Mouse (Mus musculus) B cell, adult 2 months (primary cell): Measurements from ENCODE around the gene Cdk5rap3.

Source experiments
- DNase-seq, 2 experiments: peaks; one replicate each; pipeline ENCODE4 v3.0.0; 2022

The Cdk5rap3 gene

GRCm38 (mm10) chr11:96916044-96916884 is at the start of gene Cdk5rap3:
Gene Cdk5rap3, minus strand, starts transcription at chr11:96916496.
- peak; percentile 100 for DNase-seq

DNA sequence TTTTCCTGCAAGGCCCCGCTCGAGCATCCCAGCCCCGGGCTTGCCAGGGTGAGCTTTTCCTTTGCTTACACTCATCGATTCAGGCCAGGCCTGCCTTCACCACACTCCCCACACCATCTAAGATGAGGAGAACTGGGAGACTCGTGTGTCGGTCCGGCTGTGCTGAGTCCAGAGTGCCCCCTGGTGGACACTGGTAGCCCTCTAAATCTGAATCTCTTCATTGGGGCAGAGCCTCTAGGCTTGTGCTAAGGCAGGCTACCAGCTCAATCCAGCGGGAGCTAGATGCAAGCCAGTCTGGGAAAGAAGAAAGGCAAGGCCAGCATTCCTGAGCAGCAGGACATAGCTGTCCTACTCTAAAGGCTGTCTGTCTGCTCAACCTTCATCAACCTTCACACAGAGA is 47.3 kb upstream of the Cdk5rap3 start:
- DNase-seq, result peak; percentile 86 to 89

DNA sequence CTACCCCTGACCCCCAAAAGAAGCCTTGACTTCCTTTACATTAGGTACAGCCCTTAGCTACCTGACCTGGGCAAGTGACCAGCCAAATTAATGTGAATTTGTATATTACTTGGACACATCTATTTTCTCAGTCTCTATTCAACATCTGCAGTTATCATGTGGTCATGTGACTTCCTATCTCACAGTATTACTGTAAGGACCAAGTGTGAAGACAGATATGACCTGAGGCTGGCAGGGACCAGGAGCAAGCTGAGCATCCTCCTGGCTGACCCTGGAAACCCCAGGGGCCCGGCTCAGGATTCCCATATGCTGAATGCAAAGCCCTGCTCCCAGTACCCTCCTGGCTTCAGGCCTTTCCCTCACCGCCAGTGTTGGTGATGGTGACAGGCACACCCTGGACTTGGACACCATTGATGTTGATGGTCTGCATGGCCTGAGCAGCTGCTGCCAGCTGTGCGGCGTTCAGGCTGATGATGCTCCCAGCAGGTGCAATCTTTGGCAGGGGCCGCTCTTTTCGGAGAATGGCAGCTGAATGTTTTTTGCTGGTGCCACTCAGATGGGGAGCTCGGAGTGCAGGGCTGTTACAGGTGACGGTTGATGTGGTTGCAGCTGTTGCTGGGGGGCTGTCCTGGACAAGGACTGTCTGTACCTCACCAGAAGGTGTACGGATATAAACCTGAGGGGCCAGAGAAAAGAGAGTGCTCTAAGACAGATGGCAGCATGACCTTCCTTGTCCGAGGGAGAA is 40.9 kb upstream of the Cdk5rap3 start:
- no peak for DNase-seq

DNA sequence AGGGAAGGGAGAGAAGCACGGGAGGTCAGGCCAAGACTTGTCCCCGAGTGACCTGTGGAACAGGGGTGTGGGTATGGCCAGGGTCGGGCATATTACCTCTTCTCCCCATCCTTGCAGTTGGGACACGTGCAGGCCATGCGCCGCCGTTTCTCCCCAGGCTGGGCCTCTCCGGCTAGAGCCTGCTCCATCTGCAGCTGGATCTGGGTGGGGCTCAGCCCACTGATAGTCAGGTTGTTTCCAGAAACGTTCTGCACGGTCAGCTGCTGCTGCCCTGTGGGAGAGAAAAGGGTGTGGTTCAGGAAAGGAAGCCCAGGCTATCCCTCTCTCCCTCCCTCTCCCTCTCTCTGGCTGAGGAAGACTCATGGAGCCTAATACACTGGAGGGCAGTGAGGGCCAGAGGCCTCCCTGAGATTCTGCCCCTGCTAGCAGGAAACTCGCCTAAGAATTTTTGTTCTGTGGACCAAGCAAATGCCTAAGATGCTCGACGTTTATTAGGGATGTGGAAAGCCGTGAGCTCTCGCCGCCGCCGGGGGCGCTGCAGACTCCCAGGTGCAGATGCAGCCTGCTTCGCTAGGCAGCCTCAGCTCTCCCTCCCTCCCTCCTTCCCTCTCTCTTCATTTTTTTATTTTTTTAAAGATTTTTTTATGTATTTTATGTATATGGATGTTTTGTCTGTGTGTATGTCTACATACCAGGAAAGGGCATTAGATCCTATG is 39.9 kb upstream of the Cdk5rap3 start:
- DNase-seq, result no peak

GRCm38 (mm10) chr11:96955094-96955493 is 38.8 kb upstream of the Cdk5rap3 start:
- no peak for DNase-seq

DNA sequence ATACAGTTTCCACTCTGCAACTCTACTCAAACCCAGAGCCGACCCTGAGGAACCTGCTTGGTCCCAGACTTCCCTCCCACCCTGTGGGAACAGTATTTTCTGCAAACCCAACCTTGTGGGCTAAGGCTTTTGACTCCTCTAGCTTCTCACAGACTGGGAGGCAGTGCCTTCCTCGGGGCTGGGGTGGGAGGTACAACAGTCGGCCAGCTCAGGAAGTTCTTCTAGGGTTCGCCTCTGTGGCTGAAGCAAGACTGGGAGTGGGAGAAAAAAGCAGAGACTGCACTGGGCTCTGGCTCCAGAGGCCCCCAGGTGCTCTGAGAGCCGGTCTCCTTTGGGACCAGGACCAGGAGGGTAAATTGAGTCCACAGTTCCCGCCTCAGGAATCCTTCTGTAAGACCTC is 36.6 kb upstream of the Cdk5rap3 start:
- DNase-seq, result no peak

DNA sequence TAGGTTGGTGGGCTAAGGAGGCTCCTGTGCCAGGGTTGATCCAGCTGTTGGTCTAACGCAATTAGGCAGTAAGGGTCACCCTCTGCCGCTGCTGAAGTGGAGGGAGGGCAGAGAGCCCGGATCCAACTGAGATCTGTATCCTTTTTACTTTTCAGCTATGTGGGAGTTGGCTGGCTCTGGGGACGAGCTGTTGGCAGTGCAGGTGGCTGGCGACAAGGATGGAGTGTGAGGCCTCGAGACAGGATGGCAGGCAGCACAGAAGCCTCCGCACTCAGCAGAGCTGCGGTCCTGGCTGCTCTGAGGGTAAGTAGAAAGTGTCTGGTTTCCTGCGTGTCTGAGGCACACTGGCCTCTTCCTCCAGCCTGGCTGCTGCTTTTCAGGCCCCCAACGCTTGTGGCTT is 36.1 kb upstream of the Cdk5rap3 start:
- DNase-seq, result no peak

GRCm38 (mm10) chr11:96950767-96951166 is 34.5 kb upstream of the Cdk5rap3 start:
- peak; percentile 43 to 44 for DNase-seq

DNA sequence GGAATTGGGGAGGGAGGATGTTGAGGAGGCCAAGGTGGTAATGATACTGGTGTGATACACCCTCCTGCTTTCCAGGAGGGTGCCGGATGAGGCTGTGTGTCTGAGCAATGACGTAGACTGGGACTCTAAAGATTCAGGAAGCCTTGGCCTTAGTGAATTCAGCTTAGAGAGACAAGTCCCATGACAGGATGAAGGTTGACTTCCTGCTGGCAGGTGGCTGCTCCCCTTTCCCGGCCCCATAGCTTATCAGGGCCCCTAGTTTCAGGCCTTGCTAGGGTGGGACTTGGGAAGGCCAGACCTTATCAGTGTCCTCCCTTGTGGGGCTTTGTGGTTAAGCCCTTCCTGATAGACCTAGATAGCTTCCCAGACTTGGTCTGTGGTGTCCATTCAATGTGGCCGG is 31.6 kb upstream of the Cdk5rap3 start:
- no peak for DNase-seq

DNA sequence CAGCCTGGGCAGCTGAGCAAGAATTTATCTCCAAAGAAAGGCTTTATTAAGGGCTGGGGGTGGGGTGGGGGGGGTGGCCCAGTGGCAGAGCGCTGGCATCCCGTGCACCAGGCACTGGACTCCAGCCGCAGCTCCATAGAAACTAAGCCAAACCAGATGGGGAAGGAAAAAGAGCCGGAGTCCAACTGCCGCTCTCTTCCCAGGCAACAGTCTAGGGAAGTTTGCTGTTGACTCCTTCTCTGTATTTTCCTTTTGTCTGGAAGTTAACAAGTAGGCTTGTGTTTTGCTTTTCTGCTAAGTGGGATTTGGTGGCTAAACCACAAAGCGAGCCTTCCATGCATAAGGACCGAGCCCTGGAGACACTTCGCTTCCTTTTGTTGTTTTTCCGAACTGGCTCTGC is 30.2 kb upstream of the Cdk5rap3 start:
- no peak for DNase-seq

DNA sequence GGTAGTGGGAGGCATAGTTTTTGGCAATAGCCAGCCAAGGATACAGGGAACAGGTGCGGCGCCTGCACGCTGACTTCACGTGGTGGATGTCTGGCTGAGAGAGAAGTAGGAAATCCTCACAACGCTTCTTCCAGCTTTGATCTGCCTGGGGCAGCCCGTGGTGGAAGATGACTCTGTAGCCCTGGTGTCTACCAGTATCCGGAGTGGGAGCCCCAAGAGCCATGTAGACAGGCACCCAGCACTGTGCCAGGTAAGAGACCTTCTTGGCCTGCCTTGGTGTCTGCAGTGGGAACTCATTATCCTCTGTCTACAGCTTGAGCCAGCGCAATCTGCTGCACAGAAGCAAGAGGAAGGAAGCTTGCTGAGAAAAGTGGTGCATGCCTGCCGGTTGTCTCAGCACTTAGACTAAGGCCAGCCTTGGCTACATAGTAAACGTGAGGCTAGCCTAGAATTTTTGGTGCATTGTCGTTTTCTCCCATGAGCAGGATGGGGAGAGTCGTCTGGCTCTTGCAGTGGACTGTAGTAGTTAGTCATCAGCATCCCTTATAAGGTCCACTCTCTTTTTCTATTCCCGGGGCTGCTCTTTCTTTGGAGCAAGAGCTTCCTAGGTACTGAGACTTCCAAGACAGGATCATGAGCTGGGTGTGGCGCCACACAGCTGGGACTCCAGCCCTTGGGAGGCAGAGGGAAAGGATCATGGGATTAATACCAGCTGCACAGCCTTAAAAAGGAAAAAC is 28.7 kb upstream of the Cdk5rap3 start:
- no peak for DNase-seq

GRCm38 (mm10) chr11:96943746-96944304 is 27.5 kb upstream of the Cdk5rap3 start, which contains the start of gene Pnpo:
Gene Pnpo, minus strand, starts transcription at chr11:96943986.
- peak; percentile 87 to 88 for DNase-seq

DNA sequence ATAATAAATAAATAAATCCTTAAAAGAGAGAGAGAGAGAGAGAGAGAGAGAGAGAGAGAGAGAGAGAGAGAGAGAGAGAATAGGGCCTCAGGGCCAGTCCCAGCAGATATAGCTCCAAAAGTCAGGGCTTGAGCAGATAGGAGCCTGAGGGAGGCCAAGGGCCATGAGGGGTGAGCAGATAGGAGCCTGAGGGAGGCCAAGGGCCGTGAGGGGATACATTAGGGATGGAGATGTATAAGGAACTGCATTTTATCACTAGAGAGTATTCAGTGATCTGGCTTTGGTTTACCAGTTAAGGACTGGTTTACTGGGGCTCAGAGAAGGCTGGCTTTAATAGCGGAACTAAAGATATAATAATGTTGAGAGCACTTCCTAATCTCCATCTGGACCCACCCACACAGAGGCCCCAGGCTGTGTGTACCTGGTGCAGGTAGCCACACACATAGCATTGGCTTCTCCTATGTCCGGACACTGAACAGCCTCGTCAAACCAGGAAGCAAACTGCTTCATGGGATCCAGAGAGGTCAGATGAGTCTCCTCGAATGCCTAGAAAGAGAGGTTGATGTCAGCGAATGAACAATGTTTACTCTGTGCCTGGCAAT is 25.8 kb upstream of the Cdk5rap3 start:
- DNase-seq, result no peak

- DNase-seq, result no peak
These were observed 24.5 kb upstream of the Cdk5rap3 start for GRCm38 (mm10) chr11:96940578-96941465.

DNA sequence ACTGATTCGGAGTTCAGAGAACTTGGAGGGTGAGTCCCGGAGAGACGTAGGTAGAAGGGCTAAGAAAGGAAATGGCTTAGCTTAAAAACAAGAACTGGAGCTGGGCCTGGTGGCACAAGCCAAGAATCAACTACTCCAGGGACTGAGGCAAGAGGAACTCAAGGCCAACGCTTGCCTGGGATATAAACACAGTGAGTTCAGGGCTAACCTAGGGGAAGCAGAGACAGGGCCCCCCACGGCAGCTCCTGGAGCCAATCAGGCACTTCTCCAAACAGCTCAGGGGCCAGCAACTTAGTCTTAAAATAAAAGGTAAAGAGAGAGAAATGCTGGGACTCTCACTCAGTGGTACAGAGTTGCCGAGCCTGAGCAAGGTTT is 22.1 kb upstream of the Cdk5rap3 start:
- no peak for DNase-seq

GRCm38 (mm10) chr11:96937549-96938425 is 21.5 kb upstream of the Cdk5rap3 start:
- DNase-seq, result peak; percentile 36 to 37

DNA sequence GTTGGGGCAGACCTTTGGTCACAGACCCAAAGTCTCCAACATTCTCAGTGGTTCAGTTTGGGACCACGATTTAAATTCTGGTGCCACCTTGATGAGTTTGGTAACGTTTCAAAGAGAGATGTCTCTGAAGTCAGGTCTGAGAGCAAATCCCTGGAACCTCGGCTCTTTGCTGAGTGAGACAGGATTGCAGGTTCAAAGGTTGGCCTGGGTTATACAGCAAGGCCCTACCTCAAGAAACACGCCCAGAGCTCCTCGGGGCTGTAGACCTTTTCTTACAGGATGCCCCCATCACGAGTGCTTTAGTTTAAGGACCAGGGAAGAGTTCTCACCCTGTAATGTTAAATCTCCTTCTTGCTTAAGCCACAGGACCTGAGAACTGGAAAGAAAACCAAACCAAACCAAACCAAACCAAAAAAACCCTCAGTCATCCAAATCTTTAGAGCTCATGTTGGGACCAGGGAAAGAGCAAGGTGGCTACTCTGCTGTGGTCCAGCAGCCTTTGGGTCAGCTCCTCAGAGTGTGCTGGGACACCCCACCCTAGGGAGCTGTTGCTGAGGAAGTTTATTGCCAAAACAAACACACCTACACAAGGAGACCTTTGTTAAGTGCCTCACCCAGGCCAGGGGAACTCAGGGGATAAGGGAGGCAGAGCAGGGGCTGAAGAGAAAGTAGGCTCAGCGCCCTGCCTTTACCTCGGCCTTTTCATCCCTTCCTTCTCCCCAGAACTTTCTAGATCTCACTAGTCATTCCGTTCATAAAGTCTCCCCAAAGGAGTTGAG is 19.8 kb upstream of the Cdk5rap3 start:
- no peak for DNase-seq

DNA sequence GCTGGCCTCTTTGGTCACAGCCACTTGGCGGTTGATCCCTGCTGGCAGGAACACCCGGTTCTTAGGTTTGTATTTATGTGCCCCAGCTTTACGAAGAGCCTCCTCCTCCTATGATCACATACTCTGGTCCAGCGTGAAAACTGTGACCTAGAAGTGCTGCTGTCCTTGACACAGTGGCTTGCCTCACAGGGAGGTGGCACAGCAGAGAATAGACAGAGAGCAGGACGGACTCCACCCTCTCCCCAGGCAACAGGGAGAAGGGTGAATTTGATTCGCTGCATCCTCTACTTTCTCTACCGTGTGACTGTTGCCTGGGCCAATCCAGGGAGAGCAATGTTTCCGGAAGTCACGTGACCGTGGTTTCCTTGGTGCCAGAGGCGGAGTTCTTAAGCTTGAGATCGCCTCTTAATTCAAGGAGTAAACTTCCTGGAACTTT is 18.6 kb upstream of the Cdk5rap3 start:
- peak; percentile 31 to 32 for DNase-seq
